Mouse (Mus musculus) limb, embryonic 12.5 days (tissue): ENCODE measurements around the gene Iqch. TPM values are rescaled to one million over a fixed set of nuclear protein-coding genes. Genes with fewer than 3 reads are reported as not detected.

Experiments
- ATAC-seq: fragments of 200-750 bp; cut with Nextera tagmentation; 2 replicates; pipeline ENCODE4 v1.8.0; 2017; ENCODE audit warnings: low read depth, moderate TSS enrichment; ENCODE audit not compliant: insufficient number of reproducible peaks, insufficient read depth, low FRiP score, low TSS enrichment
- H3K27ac ChIP-seq: fragments of 300-500 bp; sonication (generic); 2 replicates; pipeline ENCODE4 v1.5.1; 2016; ENCODE audit warnings: mild to moderate bottlenecking, moderate library complexity
- H3K27me3 ChIP-seq: fragments of 300-500 bp; sonication (generic); 2 replicates; pipeline ENCODE4 v1.6.1; 2016; ENCODE audit warnings: mild to moderate bottlenecking, moderate library complexity
- H3K36me3 ChIP-seq: fragments of 300-500 bp; sonication (generic); 2 replicates; pipeline ENCODE4 v1.6.1; 2016; ENCODE audit warnings: mild to moderate bottlenecking, moderate library complexity
- H3K4me1 ChIP-seq: fragments of 300-500 bp; sonication (generic); replicated peaks from 2 replicates; pipeline ENCODE4 v1.6.1; 2016
- H3K4me2 ChIP-seq: fragments of 300-500 bp; sonication (generic); 2 replicates; pipeline ENCODE4 v1.6.1; 2016; ENCODE audit warnings: mild to moderate bottlenecking, moderate library complexity
- H3K4me3 ChIP-seq: fragments of 300-500 bp; sonication (generic); replicated peaks from 2 replicates; pipeline ENCODE4 v1.5.1; 2016; ENCODE audit warnings: mild to moderate bottlenecking
- H3K9ac ChIP-seq: fragments of 300-500 bp; sonication (generic); replicated peaks from 2 replicates; pipeline ENCODE4 v1.6.1; 2016; ENCODE audit warnings: mild to moderate bottlenecking, moderate library complexity
- H3K9me3 ChIP-seq: fragments of 300-500 bp; sonication (generic); 2 replicates; pipeline ENCODE4 v1.6.1; 2016; ENCODE audit warnings: mild to moderate bottlenecking, moderate library complexity
- WGBS: fragments of 180-500 bp; shearing (Covaris S2); methylation state at CpG from one replicate; pipeline ENCODE4 v1.1.7; 2016; 5-methylcytosine and 5-hydroxymethylcytosine counted together
- polyA plus RNA-seq: library from polyadenylated mRNA; unstranded; fragments of >200 nt; fragmentation: Nextera tagmentation; extraction: Ambion mirVana; gene quantifications from 2 replicates; pipeline ENCODE4 v1.2.1, GENCODE M21; 2016

Iqch gene
- polyA plus RNA-seq, 1 experiment from 2014 or later: 0.34 TPM

DNA sequence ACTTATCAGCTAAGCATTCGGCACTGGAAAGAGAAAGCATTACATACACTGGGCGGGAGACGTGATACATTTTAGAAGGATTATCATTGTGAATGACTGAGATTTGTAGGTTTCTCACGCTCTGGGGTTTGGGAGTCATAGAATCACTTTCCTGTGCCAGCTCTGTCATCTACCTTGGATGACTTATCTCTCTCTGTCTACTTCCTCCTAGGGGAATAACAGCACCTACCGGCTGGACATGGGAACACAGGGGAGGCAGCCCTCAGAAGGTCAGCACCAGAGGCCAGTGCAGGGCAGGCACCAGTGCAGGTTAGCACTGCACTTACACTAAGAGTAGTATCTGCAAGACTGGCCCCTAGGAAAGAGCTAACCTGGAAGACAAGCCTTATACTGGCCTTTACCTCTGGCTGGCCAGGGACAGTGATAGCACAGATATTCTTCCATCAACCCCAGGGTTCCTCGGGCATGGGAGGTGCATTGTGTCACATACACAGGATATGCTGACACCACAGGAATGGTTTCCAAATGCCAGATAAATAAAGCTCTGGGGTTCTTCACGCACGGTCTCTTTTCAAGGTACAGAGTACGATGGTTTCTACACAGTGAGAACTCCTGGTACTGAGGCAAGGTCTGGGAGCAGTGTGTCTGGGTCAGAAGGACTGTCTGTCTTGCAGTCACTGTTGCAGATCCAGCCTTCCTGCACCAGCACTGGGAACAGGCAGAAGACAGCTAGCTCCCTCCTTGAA lies 69.2 kb downstream of the Iqch start:
- no peak overlapping the region for H3K4me2 ChIP-seq
- no peak overlapping the region for H3K4me3 ChIP-seq
- H3K9ac ChIP-seq: no peak overlapping the region
- ATAC-seq: no peak
- H3K27ac ChIP-seq: no peak overlapping the region
- 82% methylated on average over 9 of the region's 9 CpGs for WGBS
- H3K9me3 ChIP-seq: no peaks in the 10 kb centered on the region
- H3K27me3 ChIP-seq: peaks cover 4% of the 10 kb centered on the region; the same call in 1 of the 2 replicates
- H3K36me3 ChIP-seq: no peaks in the 10 kb centered on the region
- H3K4me1 ChIP-seq: peaks cover 25% of the 10 kb centered on the region

- 37% methylated on average over 2 of the region's 2 CpGs for WGBS
- Histone ChIP-seq H3K27me3 (no peaks in the 10 kb centered on the region; the same call in none of the 2 replicates), H3K36me3 (no peaks in the 10 kb centered on the region), H3K9ac (no peak overlapping the region), H3K27ac (no peak overlapping the region), H3K9me3 (no peaks in the 10 kb centered on the region), H3K4me1 (peaks cover 18% of the 10 kb centered on the region), H3K4me2 (peak overlapping the region; percentile 34), H3K4me3 (no peak overlapping the region)
- ATAC-seq: no peak
Measured at GRCm38 (mm10) chr9:63523937-63524253, 78.4 kb downstream of the Iqch start.

- H3K27me3 ChIP-seq: no peaks in the 10 kb centered on the region; the same call in none of the 2 replicates
- no peak overlapping the region for H3K9ac ChIP-seq
- ATAC-seq: no peak
- H3K27ac ChIP-seq: no peak overlapping the region
- no peaks in the 10 kb centered on the region for H3K36me3 ChIP-seq
- peaks cover 18% of the 10 kb centered on the region for H3K4me1 ChIP-seq
- 30% methylated on average over 14 of the region's 14 CpGs for WGBS
- H3K9me3 ChIP-seq: no peaks in the 10 kb centered on the region
- no peak overlapping the region for H3K4me3 ChIP-seq
- H3K4me2 ChIP-seq: peak overlapping the region; percentile 34
Measured at GRCm38 (mm10) chr9:63523251-63523936, 78.9 kb downstream of the Iqch start.

- Histone ChIP-seq H3K9me3 (no peaks in the 10 kb centered on the region), H3K27ac (no peak overlapping the region), H3K27me3 (no peaks in the 10 kb centered on the region), H3K9ac (no peak overlapping the region), H3K4me3 (no peak overlapping the region), H3K4me1 (no peaks in the 10 kb centered on the region), H3K36me3 (no peaks in the 10 kb centered on the region), H3K4me2 (no peak overlapping the region)
- no peak for ATAC-seq
- 66% methylated on average over 5 of the region's 5 CpGs for WGBS
Measured at GRCm38 (mm10) chr9:63512851-63513250, 89.4 kb downstream of the Iqch start.

DNA sequence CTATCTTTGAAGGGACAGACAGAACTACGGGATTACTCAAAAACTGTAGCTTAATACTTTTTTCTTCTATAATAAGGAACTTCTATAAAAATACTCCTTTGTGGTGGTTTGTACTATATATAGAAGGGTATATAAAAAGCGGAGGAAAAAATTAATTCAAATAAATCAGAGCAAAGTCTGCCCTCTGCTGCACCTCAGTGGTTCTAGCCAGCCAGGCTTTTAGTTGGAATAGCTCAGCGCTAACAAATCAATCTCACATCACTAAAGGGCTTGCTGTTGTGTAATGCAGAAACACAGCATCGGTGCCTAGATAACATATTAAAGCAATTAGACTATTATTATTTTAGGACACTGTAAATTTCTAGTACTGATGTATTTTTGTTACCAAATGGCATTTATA lies 91.3 kb downstream of the Iqch start:
- 86% methylated on average over 4 of the region's 4 CpGs for WGBS

GRCm38 (mm10) chr9:63507110-63507509 lies 95.2 kb downstream of the Iqch start:
- Histone ChIP-seq H3K36me3 (no peaks in the 10 kb centered on the region), H3K4me3 (no peak overlapping the region), H3K27ac (no peak overlapping the region), H3K9ac (no peak overlapping the region), H3K27me3 (no peaks in the 10 kb centered on the region; the same call in 1 of the 2 replicates), H3K9me3 (no peaks in the 10 kb centered on the region), H3K4me1 (peaks cover 7% of the 10 kb centered on the region; the same call in 1 of the 2 replicates), H3K4me2 (no peak overlapping the region)
- no peak for ATAC-seq
- WGBS: 76% methylated on average over 8 of the region's 8 CpGs

More for the DNA sequence above, 91.3 kb downstream of the Iqch start:
- Histone ChIP-seq H3K4me3 (no peak overlapping the region), H3K9me3 (no peaks in the 10 kb centered on the region), H3K27ac (no peak overlapping the region), H3K4me2 (no peak overlapping the region), H3K9ac (no peak overlapping the region), H3K27me3 (no peaks in the 10 kb centered on the region; the same call in 1 of the 2 replicates), H3K4me1 (peaks cover 7% of the 10 kb centered on the region; the same call in 1 of the 2 replicates), H3K36me3 (no peaks in the 10 kb centered on the region)
- no peak for ATAC-seq

DNA sequence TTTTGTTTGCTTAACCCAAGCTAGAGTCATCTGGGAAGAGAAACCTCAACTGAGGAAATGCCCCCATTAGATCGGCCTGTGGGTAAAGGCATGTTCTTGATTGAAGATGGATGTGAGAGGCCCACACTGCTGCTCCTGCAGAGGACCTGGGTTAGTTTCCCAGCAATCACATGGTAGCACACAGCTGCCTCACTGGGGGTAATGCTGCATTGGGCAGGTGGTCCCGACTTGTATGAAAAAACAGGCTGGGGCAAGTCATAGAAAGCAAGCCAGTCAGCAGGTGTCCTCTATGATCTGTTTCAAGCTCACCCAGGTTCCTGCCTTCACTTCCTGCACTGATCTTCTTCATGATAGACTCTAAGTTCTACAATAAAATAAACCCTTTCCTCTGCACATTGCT lies 98.4 kb downstream of the Iqch start:
- no peak overlapping the region for H3K4me3 ChIP-seq
- WGBS: 77% methylated on average over 2 of the region's 2 CpGs
- ATAC-seq: no peak
- peaks cover 7% of the 10 kb centered on the region; the same call in 1 of the 2 replicates for H3K4me1 ChIP-seq
- H3K36me3 ChIP-seq: no peaks in the 10 kb centered on the region
- no peak overlapping the region for H3K27ac ChIP-seq
- H3K9me3 ChIP-seq: no peaks in the 10 kb centered on the region
- H3K9ac ChIP-seq: no peak overlapping the region
- no peak overlapping the region for H3K4me2 ChIP-seq
- no peaks in the 10 kb centered on the region; the same call in 1 of the 2 replicates for H3K27me3 ChIP-seq

GRCm38 (mm10) chr9:63501516-63501915 lies 100.8 kb downstream of the Iqch start:
- 94% methylated on average over 1 of the region's 1 CpGs for WGBS
- ATAC-seq: no peak

GRCm38 (mm10) chr9:63499912-63500311 lies 102.4 kb downstream of the Iqch start:
- no peaks in the 10 kb centered on the region for H3K4me1 ChIP-seq
- H3K27me3 ChIP-seq: no peaks in the 10 kb centered on the region; the same call in 1 of the 2 replicates
- H3K36me3 ChIP-seq: no peaks in the 10 kb centered on the region
- H3K27ac ChIP-seq: no peak overlapping the region
- no peak overlapping the region for H3K4me3 ChIP-seq
- no peak overlapping the region for H3K9ac ChIP-seq
- no peaks in the 10 kb centered on the region for H3K9me3 ChIP-seq
- no peak overlapping the region for H3K4me2 ChIP-seq
- ATAC-seq: no peak
- 79% methylated on average over 8 of the region's 8 CpGs for WGBS

More at GRCm38 (mm10) chr9:63501516-63501915, 100.8 kb downstream of the Iqch start:
- H3K4me1 ChIP-seq: no peaks in the 10 kb centered on the region
- H3K9me3 ChIP-seq: no peaks in the 10 kb centered on the region
- no peak overlapping the region for H3K4me3 ChIP-seq
- no peak overlapping the region for H3K9ac ChIP-seq
- no peak overlapping the region for H3K27ac ChIP-seq
- H3K4me2 ChIP-seq: no peak overlapping the region
- no peaks in the 10 kb centered on the region for H3K36me3 ChIP-seq
- H3K27me3 ChIP-seq: no peaks in the 10 kb centered on the region; the same call in 1 of the 2 replicates

DNA sequence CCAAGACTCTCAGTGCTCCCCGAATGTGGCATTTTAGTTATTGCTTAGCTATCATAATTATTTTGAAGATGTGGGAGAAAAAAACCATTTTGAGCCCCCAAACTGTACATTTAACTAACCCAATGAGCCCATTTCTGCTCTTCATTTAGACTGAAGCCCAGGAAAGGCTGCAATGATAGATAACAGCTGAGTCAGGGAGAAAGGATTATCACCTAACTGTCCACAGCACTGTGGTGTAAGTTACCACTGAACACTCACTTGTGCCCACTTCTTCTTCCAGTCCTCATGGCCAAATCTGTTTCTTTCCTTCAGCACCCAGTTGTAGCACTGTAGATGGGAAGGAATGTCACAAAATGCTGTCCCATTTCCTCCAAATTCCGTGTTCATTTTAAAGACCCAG lies 106.5 kb downstream of the Iqch start:
- 0 out of 2 replicates have a peak, but pooled peaks cover 3% of the 10 kb centered on the region for H3K4me1 ChIP-seq
- no peak overlapping the region for H3K9ac ChIP-seq
- no peak for ATAC-seq
- no peak overlapping the region for H3K4me3 ChIP-seq
- H3K27ac ChIP-seq: no peak overlapping the region
- no peaks in the 10 kb centered on the region for H3K9me3 ChIP-seq
- 80% methylated on average over 2 of the region's 2 CpGs for WGBS
- no peak overlapping the region for H3K4me2 ChIP-seq
- no peaks in the 10 kb centered on the region for H3K36me3 ChIP-seq
- no peaks in the 10 kb centered on the region for H3K27me3 ChIP-seq

GRCm38 (mm10) chr9:63493746-63494145 lies 108.5 kb downstream of the Iqch start:
- no peak for ATAC-seq
- no peaks in the 10 kb centered on the region for H3K9me3 ChIP-seq
- H3K4me2 ChIP-seq: no peak overlapping the region
- no peaks in the 10 kb centered on the region for H3K36me3 ChIP-seq
- H3K27me3 ChIP-seq: no peaks in the 10 kb centered on the region
- no peak overlapping the region for H3K27ac ChIP-seq
- H3K9ac ChIP-seq: no peak overlapping the region
- 87% methylated on average over 4 of the region's 4 CpGs for WGBS
- no peak overlapping the region for H3K4me3 ChIP-seq
- H3K4me1 ChIP-seq: 0 out of 2 replicates have a peak, but pooled peaks cover 6% of the 10 kb centered on the region
